Mouse (Mus musculus): ENCODE measurements around the gene Tldc2. TPM values are rescaled to one million over a fixed set of nuclear protein-coding genes. Genes with fewer than 3 reads are reported as not detected.

The Tldc2 gene
- polyA plus RNA-seq (2017; shearing (Covaris generic)), result not detected

DNA sequence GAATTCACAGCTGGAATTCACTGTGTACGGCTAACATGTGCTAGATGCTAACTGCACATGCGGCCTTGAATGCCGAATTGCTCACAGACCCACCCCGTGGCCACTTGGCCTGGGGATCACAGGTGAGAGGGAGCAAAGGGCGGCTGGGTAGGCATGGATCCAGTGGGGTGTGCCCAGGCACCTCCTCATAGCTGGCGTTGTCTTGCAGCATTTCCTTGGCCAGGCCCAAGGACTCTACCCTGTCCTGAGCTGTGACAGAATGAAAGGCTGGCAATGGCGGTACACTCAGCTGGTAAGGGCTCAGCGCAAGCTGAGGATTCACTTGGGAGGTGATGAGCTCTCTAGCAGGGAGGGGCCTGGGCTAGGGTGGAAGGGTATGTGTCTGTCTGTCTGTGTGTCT, at the start of gene Tldc2:
Tldc2 (plus strand) TSS at position 260 of the 400 bp plus-strand sequence.
- no peak for ATAC-seq

DNA sequence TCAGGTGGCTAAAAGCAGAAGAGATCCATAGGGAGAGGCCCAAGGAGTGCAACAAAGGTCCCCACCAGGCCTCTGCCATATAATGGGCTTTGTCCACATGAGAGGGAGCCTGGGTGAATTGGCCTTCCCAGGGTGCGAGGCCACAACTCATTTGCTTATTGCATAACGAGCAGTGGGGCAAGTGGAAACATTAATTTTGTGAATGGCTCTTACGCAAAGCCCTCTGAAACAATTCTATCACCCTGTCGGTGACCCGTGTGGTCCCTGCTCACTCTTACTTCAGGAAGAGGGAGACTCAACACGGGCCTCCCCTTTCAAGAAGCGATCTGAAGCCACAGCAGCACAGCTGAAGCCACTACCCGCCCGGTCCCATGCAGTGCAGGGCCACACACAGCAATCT, 49.6 kb upstream of the Tldc2 start:
- no peak for ATAC-seq

DNA sequence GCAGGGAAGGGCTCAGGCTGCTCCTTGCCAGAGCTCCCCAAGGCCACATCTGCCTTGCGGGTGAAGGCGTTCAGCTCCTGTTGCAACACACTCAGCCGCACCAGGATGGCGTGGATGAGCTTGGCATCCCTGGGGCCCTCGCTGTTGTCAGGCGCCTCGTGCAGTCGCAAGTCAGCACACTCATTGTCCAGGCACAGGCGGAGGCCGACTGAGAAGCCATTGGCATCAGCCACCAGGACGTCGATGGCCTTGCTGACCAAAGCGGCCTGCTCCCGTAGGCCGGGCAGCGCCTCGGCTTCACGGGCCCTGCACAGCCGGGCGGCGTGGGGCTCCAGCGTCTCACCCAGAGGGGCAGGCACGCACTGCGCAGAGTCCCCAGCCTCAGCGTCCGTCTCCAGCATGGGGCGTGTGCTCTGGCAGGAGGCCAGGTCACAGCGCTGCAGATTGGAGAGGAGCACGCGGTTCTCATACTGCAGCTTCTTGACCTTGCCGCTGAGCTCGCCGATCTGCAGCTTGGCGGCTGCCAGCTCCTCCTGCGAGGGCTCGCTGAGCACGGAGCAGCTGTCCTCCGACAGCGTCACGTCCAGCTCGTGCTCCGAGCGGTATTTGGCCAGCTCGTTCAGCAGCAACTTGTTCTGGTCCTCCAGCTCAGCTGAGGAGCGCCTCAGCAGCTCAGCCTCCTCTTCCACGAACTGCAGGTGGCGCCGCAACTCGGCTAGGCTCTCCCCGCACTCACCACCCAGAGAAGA, 46.8 kb upstream of the Tldc2 start:
- no peak for ATAC-seq

DNA sequence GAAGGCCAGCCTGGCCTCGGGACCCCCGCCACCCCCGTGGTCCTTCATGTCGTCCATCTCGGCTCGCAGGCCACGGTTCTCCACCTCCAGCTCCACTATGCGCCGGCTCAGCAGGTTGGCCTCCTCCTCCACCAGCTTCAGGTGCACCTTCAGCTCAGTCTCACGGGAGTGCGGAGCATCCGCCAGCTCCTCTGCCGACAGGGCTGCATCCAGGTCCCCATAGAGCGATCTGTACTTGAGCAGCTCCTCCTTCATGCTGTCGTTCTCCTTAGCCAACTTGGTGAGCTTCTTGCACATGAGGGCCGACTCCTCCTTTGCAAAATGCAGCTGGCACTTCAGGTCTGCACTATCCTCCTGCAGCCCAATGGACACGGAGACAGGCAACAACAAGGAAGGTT, 46.2 kb upstream of the Tldc2 start:
- no peak for ATAC-seq

DNA sequence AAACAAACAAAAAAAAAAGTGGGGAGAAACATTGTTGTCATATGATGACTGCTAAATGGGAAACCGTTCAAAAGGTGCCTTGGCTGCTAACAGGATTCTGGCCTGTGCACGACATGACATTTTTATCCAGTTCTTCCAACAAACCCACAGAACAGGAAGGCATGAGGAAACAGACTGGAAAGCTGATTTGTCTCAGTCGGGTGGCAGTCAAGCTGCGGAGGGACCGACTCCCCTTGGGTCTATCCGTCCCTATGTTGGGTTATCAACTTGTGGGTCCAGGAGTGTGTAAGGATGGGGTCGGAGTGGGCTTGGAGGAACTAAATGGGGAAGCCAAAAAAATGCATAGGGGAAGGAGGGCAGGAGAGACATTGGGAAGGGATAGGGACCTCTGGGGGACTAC, 45.4 kb upstream of the Tldc2 start:
- ATAC-seq, result no peak

DNA sequence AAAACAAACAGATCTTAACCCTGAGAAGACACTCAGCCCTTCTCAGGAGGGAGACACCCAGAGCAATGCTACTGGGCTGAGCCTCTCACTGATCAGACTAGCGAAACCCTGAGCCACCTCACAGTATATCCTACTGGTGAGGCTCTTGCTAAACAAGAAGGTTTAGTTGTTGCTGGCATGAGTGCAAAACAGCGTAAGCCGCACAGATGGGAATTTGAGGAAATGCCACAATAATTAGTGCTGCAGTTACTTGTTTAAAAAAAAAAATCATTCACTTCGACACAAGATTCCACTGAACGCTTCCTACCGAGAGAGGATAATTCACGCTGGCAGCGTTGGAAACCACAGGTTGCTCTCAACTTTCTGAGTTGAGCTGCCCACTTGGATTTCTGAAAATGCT, 43.3 kb upstream of the Tldc2 start:
- ATAC-seq, result no peak

DNA sequence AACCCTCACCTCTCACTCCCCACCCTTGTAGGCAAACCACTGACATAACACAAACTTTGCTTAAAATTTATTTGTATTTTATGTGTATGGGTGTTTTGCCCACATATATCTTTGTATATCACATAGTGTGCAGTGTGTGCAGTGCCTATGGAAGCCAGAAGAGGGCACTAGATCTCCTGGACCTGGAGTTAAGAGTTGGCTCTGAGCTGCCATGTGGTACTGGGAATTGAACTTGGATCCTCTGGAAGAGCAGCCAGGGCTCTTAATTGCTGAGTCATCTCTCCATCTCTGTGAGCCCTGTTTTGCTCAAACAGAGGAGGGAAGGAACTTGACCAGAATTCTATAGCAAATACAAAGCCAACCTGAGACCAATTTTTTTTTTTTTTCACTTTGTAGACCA, 42.9 kb upstream of the Tldc2 start:
- no peak for ATAC-seq

DNA sequence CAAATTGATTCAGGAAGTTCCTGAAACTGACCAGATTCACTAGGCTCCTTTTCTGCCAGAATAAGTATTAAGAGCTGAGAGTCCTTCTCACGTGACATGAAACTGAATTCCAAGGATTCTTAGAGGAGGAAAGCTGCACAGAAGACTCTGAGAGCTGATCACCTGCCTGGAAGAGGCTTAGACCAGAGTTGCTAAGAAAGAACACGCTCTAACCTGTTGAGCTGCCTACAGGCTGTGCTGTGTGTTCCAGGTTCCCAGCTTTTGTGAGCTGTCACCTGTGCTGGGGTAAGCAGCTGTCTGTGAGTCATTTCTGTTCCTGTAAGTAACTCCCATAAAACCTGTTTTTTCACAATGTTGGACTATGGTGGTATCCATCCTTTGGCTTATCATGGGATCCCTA, 40.9 kb upstream of the Tldc2 start:
- ATAC-seq, result no peak

DNA sequence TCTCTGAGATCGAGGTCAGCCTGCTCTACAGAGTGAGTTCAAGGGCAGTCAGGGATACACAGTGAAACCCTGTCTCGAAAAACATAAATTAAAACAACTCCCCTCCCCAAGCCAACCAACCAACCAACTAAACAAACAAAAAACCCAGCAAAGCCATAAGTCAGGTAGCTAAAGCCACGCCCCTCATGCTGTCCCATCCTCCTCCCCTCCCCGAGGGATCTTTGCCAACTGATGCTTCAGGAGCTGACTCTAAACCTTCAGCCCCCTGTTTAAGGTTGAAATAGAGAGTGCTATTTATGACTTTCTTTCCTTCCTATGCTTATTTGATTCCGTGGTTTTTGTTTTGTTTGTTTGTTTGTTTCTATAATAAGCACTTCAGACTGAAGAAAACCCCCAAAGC, 39.9 kb upstream of the Tldc2 start:
- no peak for ATAC-seq

DNA sequence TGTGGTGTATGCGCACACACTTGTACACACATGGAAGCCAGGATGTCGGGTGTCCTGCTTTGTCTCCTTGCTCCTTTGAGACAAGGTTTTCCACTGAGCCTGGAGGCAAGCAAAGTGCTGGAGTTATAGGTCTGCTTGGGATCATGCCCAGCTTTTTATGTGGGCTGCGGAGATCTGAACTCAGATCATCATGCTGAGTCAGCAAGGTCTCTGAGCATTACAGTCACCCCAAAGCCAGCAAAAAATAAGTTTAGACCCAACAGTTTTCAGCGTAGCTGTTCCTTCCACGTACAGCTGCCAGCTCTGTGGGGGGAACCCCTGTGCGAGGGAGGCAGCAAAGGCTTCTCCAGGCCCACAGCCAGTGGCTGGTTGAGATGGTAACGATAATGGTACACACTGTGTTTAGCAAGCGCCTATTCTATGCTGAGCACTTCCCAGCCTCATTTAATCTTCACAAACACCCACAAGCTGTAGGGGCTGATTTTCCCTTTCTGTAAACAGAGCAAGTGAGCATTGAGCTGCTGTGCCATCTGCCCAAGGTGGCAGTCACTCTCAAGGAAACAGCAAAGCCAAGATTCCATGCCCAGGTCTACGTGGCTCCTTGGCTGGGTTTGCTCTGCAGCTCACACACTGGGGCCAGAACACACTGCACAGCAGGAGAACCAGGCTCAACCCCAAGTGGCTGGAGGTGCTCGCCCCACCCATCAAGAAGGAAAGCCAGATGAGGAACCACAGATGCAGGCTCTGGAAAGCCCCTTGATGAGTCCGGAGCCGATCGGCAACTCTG, 38.3 kb upstream of the Tldc2 start:
- no peak for ATAC-seq

DNA sequence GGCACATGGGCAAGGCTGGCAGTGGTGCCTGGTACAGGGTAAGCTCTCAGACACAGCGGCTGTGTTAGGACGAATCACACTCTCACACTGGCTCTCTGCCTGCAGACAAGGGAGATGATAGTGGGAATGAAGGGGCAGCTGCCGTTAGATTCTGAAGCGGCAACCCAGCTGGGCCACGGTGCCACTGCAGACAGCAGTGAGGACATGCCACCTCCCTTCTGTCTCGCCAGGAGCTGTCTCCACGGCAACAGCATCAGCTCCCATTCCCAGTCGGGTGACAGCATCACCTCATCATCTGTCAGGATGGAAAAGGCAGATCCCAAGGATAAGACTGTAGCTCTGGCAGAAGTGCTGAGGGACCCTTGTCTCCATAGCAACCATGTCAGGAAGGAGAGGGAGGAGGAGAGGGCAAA, 37.0 kb upstream of the Tldc2 start:
- no peak for ATAC-seq

DNA sequence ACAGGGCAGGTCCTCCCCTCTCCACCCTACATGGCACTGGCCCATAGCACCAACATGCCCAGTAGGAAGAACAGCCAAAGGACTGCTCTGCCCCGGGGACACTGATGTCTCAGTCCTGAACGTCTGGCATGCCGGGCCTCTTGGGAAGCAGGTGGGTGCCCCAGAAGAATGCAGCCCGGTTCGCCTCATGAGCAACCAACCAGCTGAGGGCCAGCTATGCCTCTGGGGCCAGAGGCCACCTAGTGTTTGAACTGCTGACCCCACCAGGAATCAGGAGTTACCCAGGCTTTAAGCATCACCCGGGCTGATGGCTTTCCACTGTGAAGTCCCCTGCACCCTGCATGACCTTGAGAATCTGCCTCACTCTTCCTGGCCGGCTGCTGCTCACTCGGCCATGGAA, 34.4 kb upstream of the Tldc2 start:
- ATAC-seq, result no peak

DNA sequence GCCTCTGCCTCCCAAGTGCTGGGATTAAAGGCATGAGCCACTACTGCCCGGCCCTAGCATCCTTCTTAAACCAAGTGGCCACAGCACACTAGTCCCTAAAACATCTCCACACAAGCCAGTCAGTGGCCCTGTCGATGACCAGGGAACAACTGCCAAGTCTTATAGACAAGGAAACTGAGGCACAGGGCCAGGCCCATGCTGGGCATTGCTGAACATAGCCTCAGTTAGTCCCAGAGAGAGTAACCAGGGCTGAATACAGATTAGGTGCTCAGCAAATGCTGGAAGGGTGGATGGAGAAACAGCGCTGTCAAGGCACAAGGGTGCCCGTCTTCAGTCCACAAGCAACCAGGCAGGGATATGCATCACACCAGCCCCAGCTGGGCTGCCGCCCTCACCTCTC, 33.7 kb upstream of the Tldc2 start:
- no peak for ATAC-seq

DNA sequence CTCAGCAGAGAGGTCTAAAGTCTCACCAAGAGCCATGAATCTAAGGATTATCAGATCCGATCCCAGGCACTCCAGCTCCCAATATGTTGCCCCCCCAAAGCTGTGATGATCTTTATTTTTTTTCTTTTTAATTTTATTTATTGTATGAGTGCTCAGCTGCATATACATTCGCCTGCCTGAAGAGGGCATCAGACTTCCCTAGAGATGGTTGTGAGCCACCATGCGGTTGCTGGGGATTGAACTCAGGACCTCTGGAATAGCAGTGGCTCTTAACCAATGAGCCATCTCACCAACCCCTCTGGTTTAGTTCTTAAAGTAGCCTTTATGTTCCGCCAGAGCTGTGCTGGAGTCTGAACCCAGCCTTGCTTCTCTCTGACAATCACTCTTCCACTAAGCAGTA, 33.1 kb upstream of the Tldc2 start:
- no peak for ATAC-seq

DNA sequence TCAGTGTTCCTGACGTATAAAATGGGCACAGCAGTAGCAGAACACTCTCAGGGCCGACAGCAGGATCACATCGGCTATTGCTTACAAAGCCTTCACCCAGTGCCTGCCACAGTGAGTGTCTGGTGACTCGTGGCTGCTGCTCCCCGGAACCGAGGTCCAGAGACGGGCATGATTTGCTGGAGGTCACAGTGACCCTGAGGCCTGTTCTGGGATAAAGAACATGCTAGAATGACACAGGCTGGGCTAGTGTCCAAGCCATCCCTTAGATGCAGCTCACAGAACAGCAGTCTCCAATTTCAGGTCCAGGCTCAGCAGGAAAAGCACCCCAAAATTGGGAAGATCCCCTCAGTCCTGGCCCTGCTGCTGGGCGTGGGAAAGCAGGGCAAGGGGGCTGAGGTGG, 32.6 kb upstream of the Tldc2 start:
- no peak for ATAC-seq

DNA sequence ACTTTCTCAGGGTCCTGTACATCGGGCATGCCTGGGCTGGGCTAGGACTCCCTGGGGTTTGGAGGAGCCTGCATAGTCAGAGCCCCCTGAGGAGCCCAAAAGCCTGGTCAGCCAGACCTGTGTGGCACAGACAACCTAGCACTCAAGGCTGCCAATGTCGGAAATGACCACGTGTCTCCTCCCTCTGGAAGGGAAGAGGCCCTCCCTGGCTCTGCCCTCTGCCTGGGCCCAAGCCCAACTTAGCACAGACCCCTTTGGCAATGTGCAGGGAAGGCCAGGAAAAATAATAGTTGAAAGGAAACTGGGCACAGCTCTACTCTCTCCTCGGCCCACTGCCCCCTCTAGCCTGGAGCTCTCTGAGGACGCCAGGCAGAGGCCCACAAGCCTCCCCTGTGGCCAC, 32.0 kb upstream of the Tldc2 start:
- no peak for ATAC-seq

DNA sequence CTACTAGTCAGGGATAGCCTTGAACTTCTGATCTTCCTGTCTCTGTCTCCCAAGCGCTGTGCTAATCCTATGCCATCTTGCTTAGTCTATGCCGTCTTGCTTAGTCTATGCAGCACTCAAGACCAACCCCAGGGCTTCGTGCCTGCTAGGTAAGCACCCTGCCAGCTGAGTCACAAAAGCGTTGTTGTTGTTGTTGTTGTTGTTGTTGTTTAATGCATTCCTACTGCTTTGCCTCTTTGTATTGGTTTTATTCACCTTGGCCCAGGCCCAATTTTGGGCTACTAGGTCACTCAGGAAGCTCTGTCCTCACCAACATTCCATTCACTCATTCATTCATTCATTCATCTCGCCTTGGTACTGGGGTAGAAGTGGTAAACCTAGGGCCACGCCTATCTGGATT, 31.1 kb upstream of the Tldc2 start:
- no peak for ATAC-seq

DNA sequence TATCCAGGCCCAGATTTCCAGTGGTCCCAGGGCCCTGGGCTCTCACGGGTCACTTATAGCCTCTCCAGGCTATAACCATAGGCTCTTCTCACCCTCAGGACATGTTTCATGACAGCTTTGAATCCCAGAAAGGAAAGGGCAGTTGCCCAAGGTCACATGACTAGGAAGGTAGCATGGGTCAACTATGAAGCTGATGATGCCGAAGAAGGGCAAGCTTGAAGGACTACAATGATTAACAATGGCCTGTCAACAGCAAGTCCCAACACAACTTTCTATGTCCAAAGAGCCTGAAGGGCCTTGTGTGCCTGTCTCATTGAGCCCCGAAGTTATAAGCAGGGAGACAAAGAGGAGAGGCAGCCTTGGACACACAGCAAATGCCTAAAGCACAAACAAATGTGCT, 29.7 kb upstream of the Tldc2 start:
- no peak for ATAC-seq

DNA sequence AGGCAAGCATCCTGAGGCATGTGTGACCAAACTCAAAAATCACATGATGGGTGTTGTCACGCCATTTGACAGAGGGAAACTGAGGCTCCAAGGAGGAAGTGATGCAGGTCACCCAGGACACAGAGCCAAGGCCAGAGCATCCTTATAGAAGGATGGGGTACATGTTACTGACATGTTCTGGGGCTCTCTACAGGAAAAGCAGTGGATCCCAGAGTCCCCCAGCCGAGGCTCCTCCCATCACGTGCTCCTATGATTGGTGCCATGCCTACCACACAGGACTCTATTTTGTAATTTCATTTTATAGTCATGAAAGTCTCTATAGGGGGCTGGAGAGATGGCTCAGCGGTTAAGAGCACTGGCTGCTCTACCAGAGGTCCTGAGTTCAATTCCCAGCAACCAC, 29.1 kb upstream of the Tldc2 start:
- ATAC-seq, result no peak

DNA sequence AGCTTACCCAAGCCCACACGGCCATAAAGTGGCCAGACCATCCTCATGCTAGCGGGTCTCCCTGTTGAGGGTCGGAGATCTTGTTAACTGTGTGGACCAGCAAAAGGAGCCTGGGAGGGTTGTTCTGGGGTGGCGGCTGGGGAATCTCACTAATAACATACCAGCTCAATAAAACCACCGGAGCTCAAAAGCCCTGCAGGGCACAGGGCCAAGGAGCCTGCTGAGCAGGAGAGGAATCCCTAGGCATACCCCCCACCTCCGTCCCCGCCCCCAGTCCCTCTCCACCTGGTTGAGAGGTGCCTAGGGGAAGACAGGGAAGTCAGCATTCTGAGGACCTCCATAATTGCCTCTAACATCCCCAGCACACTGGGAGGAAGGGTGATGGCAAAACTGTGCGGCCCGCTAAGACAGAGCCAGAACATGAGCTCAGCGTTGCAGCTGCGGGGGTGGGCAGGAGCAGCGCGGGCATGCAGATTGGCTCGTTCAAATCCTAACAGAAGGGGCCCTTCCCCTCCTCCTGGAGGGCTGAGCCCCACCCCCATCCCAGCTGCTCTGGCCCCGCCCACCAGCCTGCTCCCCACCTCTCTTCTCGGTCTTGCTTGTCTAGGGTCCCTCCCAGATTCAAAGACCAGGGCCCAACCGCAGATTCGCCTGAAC, 28.4 kb upstream of the Tldc2 start:
- ATAC-seq, result no peak

DNA sequence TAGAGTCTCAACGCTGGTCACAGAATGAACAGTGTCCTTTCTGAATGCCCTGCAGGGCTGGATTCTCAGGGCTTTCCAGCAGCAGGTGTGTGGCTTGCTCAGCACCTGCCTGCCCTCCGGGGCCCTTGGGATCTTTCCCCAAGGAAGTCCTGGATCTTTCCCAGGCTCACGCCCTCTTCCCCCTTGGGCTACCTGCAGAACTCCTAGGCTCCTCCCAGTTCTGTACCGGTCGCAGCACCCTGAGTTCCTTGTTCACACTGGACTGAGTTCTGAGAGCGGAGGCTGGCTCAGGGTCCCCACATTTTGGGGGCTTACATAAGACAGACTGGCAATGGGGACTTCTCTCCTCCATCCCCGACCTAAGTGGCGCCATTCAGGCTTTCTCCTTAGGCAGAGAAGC, 27.7 kb upstream of the Tldc2 start:
- no peak for ATAC-seq

DNA sequence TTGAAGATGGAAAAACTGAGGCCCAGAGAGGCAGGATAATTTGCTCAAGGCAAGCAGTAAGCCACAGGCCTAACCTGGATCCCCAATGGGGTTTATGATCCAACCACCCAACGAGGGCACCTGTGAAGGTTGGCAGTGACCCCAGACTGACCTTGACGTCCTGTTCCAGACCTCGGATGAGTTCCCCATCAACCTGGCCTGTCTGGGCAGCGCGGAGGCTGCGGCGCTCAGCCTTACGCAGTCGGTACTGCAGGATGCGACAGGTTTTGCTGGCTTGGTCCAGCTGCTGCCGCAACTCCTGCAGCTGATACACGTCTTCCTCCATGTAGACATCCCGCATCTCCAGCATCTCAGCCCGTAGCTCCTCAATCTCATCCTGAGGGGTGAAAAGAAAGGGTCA, 26.8 kb upstream of the Tldc2 start:
- no peak for ATAC-seq

DNA sequence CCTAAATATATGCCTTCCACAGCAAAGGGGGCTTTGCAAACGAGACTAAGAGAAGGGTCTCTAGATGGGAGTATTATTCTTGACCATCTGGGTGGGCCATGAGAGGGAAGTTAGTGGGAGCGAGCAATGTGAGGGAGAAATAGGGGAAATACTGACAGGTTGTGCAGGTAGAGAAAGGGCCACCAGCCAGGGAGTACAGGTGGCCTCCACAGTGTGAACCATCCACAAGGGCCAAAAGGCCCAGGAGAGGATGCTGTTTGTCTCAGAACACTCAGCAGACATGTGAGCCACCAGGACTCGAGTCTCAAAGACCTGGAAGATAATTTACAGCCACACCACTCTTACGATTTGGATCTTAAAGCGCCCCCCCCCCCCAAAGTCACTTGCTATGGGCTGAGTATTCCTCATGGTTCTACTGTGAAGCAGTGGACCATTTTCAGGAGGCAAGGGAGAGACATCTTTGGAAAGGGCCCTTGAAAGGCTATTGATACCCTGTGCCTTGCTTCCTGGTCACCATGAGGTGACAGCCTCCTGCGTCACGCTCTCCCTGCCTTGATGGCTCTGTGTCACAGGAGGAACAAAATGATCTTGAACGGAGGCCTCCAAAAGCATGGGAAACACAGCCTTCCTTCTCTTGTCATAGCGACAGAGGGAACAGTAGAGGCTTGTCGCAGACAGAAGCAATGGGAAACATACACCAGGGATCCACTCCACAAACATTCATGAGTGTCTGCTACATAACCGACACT, 26.1 kb upstream of the Tldc2 start:
- ATAC-seq, result no peak

Measured in CD4-positive, CD25-positive, alpha-beta regulatory T cell, adult 4 months (primary cell).